Mouse (Mus musculus): ENCODE results near the gene Ptcd1. TPM values are rescaled to one million over a fixed set of nuclear protein-coding genes. Genes with fewer than 3 reads are reported as not detected.

Ptcd1 gene
- polyA plus RNA-seq, 1 experiment from 2014 or later = 13.9 TPM

DNA sequence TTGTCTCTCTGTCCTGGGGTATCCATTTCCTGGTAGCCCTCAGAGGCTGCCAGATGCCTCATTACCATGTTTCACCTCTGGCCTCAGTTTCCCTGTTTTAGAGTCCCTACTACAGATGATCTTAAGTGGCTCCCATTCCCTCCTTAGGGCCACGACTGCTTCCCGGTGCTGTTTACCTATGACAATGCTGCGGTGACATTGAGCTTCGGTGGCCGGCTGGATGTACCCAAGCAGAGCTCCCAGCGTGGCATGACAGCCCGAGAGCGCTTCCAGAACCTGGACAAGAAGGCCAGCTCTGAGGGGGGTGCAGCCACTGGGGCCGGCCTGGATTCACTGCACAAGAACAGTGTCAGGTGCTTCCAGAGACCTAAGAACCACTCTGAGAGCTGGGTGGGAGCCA lies 40.3 kb downstream of the Ptcd1 start:
- Histone ChIP-seq H3K27ac (no peak overlapping the region), H3K9me3 (no peaks in the 10 kb centered on the region), H3K4me2 (no peak overlapping the region), H3K36me3 (peaks cover 72% of the 10 kb centered on the region), H3K4me1 (no peaks in the 10 kb centered on the region), H3K4me3 (replicated peaks) (no peak overlapping the region), H3K9ac (no peak overlapping the region), H3K27me3 (replicated peaks) (no peaks in the 10 kb centered on the region)
- no peak for ATAC-seq (ENCODE audit: insufficient read depth, low FRiP score, low read depth)
- 90% methylated on average over 9 of the region's 9 CpGs for WGBS

DNA sequence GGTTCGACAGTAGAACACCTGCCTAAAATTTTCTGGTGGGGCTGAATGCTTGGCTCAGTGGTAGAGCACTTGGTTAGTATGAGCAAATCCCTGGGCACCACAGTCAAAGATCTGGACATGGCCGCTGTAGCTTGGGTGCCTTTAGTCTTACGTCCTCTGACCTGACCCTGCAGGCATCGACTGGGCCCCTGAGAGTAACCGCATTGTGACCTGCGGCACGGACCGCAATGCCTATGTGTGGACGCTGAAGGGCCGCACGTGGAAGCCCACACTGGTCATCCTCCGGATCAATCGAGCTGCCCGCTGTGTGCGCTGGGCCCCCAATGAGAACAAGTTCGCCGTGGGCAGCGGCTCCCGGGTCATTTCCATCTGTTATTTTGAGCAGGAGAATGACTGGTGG lies 43.5 kb downstream of the Ptcd1 start:
- no peak overlapping the region for H3K9ac ChIP-seq
- ATAC-seq (ENCODE audit: insufficient read depth, low FRiP score, low read depth) = no peak
- no peak overlapping the region for H3K27ac ChIP-seq
- H3K4me2 ChIP-seq = no peak overlapping the region
- peaks cover 44% of the 10 kb centered on the region for H3K36me3 ChIP-seq
- WGBS = 95% methylated on average over 19 of the region's 19 CpGs
- H3K4me1 ChIP-seq = no peaks in the 10 kb centered on the region
- no peak overlapping the region for H3K4me3 ChIP-seq (replicated peaks)
- no peaks in the 10 kb centered on the region for H3K9me3 ChIP-seq
- H3K27me3 ChIP-seq (replicated peaks) = no peaks in the 10 kb centered on the region

DNA sequence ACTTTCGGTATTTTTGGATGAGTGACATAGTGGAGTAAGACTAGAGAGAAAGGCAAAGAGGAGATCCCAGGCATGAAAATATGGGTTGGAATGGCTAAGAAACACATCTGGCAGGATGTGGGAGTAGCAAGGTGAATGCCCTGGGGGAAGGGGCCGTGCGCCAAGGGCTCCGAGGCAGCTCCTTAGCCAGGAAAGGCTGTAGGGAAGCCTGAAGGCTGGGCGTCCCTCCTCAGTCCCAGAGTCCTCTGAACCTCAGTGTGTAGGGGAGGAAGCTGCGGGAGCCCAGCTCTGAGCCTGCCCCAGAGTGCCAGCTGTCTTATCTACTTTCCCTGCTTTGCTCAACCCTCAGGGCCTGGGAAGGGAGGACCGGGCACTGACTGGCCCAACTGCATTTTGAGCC lies 46.0 kb downstream of the Ptcd1 start:
- H3K9me3 ChIP-seq = no peaks in the 10 kb centered on the region
- H3K27me3 ChIP-seq (replicated peaks) = no peaks in the 10 kb centered on the region
- H3K9ac ChIP-seq = no peak overlapping the region
- ATAC-seq (ENCODE audit: insufficient read depth, low FRiP score, low read depth) = no peak
- H3K4me1 ChIP-seq = peaks cover 13% of the 10 kb centered on the region
- H3K4me2 ChIP-seq = no peak overlapping the region
- WGBS = 62% methylated on average over 7 of the region's 7 CpGs
- H3K27ac ChIP-seq = no peak overlapping the region
- peaks cover 27% of the 10 kb centered on the region for H3K36me3 ChIP-seq
- H3K4me3 ChIP-seq (replicated peaks) = no peak overlapping the region

DNA sequence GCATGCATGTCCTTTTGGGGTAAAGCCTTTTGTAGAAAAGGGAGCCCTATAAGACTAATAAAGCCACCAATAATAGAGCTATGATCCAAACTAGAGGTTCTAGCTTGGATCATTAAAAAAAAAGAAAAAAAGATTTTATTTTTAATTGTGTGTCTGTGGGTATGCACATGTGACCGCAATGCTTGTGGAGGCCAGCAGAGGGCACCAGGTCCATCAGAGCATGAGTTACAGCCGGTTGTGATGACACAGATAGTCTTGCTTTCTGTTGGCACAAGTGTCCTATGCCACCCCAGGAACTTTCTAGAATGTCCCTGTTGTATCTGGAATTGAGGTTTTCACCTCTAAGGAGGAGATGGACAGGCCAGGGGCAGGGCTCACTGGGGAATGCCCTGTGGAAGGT lies 47.5 kb downstream of the Ptcd1 start:
- no peak overlapping the region for H3K4me2 ChIP-seq
- ATAC-seq (ENCODE audit: insufficient read depth, low FRiP score, low read depth) = no peak
- H3K4me3 ChIP-seq (replicated peaks) = no peak overlapping the region
- H3K27ac ChIP-seq = no peak overlapping the region
- H3K9ac ChIP-seq = no peak overlapping the region
- H3K36me3 ChIP-seq = peaks cover 14% of the 10 kb centered on the region
- no peaks in the 10 kb centered on the region for H3K27me3 ChIP-seq (replicated peaks)
- whole genome bisulfite sequencing = 90% methylated on average over 2 of the region's 2 CpGs
- peaks cover 20% of the 10 kb centered on the region for H3K4me1 ChIP-seq
- H3K9me3 ChIP-seq = no peaks in the 10 kb centered on the region

DNA sequence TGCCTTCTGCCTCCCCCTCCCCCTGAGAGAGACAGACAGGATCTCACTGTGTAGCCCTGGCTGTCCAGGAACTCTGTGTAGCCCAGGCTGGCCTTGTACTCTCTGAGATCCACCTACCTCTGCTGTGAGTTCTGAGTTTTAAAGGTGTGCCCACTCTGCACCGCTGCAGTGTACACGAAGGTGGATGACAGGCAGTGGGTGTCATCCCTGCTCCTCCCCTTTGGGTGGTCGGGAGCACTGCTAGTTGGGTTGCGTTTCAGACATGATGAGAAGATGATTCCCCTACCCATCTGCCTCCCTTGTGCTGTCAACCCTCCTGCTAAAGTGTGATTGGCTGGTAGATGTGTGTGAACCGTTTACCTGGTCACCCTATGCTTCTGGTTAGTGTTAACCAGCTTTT lies 48.4 kb downstream of the Ptcd1 start:
- no peak for ATAC-seq (ENCODE audit: insufficient read depth, low FRiP score, low read depth)
- Histone ChIP-seq H3K27ac (no peak overlapping the region), H3K9me3 (no peaks in the 10 kb centered on the region), H3K4me3 (replicated peaks) (no peak overlapping the region), H3K27me3 (replicated peaks) (no peaks in the 10 kb centered on the region), H3K4me1 (peaks cover 23% of the 10 kb centered on the region), H3K36me3 (0 out of 2 replicates have a peak, but pooled peaks cover 7% of the 10 kb centered on the region), H3K9ac (no peak overlapping the region), H3K4me2 (no peak overlapping the region)
- 89% methylated on average over 5 of the region's 5 CpGs for WGBS

DNA sequence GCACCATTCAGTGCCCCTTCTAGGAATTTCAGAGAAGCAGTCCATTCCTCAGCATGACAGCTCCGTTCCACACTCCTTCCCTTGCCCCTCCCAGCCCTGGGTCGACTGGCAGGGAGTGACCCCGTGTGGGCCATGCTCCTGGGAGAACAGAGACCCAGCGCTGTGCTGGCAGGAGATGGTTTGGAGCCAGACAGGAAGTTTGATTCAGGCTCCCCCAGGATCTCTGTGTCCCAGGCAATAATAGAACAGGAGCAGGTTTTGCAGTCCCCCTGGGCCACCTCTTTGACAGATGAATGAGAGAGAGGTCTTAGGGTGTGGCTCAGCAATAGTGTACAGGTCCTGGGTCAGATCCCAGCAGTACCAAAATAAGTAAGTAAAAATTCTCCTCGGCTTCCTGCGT lies 48.9 kb downstream of the Ptcd1 start:
- Histone ChIP-seq H3K36me3 (0 out of 2 replicates have a peak, but pooled peaks cover 7% of the 10 kb centered on the region), H3K9me3 (no peaks in the 10 kb centered on the region), H3K4me3 (replicated peaks) (no peak overlapping the region), H3K27me3 (replicated peaks) (no peaks in the 10 kb centered on the region), H3K9ac (no peak overlapping the region), H3K4me1 (peaks cover 23% of the 10 kb centered on the region), H3K4me2 (no peak overlapping the region), H3K27ac (no peak overlapping the region)
- WGBS = 49% methylated on average over 6 of the region's 6 CpGs
- no peak for ATAC-seq (ENCODE audit: insufficient read depth, low FRiP score, low read depth)

DNA sequence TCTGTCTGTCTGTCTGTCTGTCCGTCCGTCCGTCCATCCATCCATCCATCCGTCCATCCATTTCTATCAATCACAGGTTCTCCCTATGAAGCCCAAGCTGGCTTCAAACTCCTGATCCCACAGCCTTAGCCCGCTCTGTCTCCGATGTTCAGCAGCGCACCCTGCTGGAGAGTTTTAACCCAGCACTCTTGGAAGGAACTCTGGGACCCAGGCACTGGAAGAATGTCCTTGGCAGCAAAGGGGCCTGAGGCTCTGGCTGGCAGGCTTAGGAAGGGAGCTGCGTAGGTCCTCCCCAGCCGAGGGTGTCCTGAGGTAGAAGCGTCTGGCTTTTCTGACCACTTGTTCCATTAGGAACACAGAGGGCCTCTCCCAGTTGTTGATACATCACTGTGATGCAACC lies 50.0 kb downstream of the Ptcd1 start:
- H3K4me3 ChIP-seq (replicated peaks) = peak overlapping the region; percentile 16; the same call in 1 of the 2 replicates
- H3K4me1 ChIP-seq = peaks cover 23% of the 10 kb centered on the region
- 48% methylated on average over 10 of the region's 10 CpGs for WGBS
- H3K4me2 ChIP-seq = peak overlapping the region; percentile 41
- 0 out of 2 replicates have a peak, but pooled peaks cover under 1% of the 10 kb centered on the region for H3K36me3 ChIP-seq
- no peaks in the 10 kb centered on the region for H3K9me3 ChIP-seq
- peak overlapping the region; percentile 3; the same call in 1 of the 2 replicates for H3K9ac ChIP-seq
- ATAC-seq (ENCODE audit: insufficient read depth, low FRiP score, low read depth) = no peak
- H3K27ac ChIP-seq = peak overlapping the region; percentile 91
- no peaks in the 10 kb centered on the region for H3K27me3 ChIP-seq (replicated peaks)

DNA sequence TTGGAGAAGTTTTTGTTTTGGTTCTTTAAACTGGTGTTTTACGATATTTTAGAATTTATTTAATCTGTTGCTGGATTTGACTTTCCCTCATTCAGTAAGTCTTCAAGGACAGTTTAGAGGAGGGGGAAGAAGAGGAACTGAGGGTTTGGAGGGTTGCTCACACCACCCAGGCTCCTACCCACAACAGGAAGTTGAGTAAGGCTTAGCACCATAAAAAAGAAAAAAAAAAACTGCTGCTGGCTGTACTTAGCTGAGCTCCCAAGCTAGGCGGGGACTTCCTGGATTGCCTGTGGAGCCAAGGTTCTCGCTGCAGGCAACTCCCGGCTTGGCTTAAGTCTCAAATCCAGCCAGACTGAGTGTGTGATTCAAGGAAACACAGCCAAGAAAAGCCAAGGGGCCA lies 50.6 kb downstream of the Ptcd1 start:
- no peaks in the 10 kb centered on the region for H3K9me3 ChIP-seq

DNA sequence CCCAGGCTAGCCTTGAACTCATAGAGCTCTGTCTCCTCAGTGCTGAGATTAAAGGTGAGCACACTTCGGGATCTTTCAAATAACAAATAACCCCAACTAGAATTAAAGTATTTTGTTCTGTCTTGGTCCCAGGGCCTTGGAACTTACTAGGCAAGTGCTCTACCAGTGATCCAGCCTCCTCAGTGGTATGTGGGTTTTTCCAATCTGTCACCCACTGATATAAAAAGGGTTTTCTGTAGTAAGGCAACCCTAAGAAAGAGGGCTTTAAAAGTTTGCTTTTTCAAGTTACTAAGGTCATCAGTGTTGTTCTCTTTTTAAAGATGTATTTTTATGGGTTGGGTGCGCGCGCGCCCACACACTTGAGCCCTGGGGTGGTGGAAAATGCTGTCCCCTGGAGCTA lies 51.2 kb downstream of the Ptcd1 start:
- WGBS = 83% methylated on average over 5 of the region's 5 CpGs
- ATAC-seq (ENCODE audit: insufficient read depth, low FRiP score, low read depth) = no peak
- Histone ChIP-seq H3K4me3 (replicated peaks) (peak overlapping the region; percentile 16), H3K27me3 (replicated peaks) (no peaks in the 10 kb centered on the region), H3K36me3 (peaks cover 2% of the 10 kb centered on the region; the same call in 1 of the 2 replicates), H3K9me3 (no peaks in the 10 kb centered on the region), H3K27ac (peak overlapping the region; percentile 91), H3K4me2 (peak overlapping the region; percentile 90), H3K4me1 (peaks cover 23% of the 10 kb centered on the region), H3K9ac (0 out of 2 replicates have a peak overlapping the region, but pooled peaks have one; percentile 10)

More for the DNA sequence above, 50.6 kb downstream of the Ptcd1 start:
- H3K9ac ChIP-seq = peak overlapping the region; percentile 10; the same call in 1 of the 2 replicates
- peaks cover 23% of the 10 kb centered on the region for H3K4me1 ChIP-seq
- peak overlapping the region; percentile 41 for H3K4me2 ChIP-seq
- no peaks in the 10 kb centered on the region for H3K27me3 ChIP-seq (replicated peaks)
- peak overlapping the region; percentile 16; the same call in 1 of the 2 replicates for H3K4me3 ChIP-seq (replicated peaks)
- peak; percentile 27; the same call in 1 of the 2 replicates for ATAC-seq (ENCODE audit: insufficient read depth, low FRiP score, low read depth)
- 12% methylated on average over 4 of the region's 4 CpGs for WGBS
- no peaks in the 10 kb centered on the region for H3K36me3 ChIP-seq
- H3K27ac ChIP-seq = peak overlapping the region; percentile 91

DNA sequence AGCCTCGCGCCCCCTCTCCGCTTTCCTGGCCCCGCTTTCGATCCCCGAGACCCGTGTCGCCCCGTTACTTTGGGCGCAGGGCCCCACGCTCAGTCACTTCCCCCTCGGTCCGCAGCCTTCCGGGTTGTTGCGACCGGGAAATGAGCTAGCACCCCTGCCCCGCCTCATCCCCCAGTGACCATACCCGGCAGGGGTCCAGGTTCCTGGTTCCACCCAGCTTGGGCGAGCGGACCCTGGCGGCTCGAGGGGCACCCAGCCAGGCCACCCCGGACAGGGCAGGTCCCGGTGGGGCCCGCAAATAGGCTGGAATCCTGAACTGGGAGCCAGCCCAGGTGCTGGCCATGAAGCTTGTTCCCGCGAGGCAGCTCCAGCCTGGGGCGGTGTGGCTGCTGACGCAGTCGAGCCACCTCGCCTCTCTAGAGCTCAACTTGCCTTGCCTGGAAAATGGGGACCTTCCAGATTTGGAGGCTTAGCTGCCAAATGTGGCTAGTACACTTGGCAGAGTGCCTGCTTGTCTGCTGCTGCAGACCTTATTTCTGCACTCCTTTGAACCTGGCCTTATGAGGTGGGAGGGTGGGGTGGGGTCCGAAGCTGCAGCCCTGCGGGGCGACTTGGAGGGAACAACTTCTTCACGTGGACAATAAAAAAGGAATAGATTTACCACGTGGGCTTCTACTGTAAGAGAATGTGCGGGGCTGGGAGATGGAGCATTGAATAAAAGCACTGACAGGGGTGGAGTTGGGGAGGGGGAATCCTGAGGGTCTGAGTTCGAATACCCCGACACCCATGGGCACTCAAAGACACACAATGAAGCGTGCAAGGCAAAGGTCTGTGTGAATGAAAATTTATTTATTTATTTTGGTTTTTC lies 52.1 kb downstream of the Ptcd1 start:
- Histone ChIP-seq H3K4me1 (peaks cover 23% of the 10 kb centered on the region), H3K9me3 (no peaks in the 10 kb centered on the region), H3K4me3 (replicated peaks) (peak overlapping the region; percentile 82), H3K4me2 (peak overlapping the region; percentile 90), H3K36me3 (peaks cover 10% of the 10 kb centered on the region), H3K27me3 (replicated peaks) (no peaks in the 10 kb centered on the region), H3K27ac (peak overlapping the region; percentile 75), H3K9ac (peak overlapping the region; percentile 69)
- WGBS = 14% methylated on average over 38 of the region's 40 CpGs
- ATAC-seq (ENCODE audit: insufficient read depth, low FRiP score, low read depth) = peak; percentile 43

DNA sequence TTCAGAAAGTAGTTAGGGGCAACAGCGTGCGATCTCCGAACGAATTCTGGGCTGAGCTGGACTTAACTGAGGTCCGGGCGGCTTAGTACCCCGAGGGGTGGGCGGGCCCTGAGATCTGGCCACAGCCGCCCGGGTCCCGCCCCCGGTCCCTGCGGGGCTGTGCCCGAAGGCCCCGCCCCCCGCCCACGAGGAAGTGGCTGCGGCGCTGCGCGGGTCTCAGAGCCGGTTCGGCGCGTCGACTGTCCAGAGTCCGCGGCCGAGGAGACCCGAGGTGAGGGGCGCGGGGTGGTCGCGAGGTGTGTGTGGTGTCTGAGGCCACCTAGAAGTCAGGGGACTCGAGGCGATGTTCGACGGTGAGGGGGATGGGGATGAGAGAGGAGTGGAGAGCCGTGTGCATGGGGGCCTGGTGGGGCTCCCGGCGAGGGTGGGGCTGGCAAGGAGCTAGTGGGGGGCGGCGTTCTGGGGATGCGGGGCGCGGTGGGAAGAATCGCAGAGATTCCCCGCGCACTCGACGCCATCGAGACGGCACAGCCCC lies 52.8 kb downstream of the Ptcd1 start, which contains the start of gene Arpc1b:
Gene Arpc1b, plus strand, starts transcription at position 145 of the 535 bp plus-strand sequence.
- under 1% methylated on average over 48 of the region's 53 CpGs for WGBS
- Histone ChIP-seq H3K4me3 (replicated peaks) (peak within 1 kb of the TSS; percentile 82), H3K4me2 (peak within 1 kb of the TSS; percentile 90), H3K9me3 (no peaks in the 10 kb centered on the region), H3K27ac (peak within 1 kb of the TSS; percentile 75), H3K27me3 (replicated peaks) (no peaks in the 10 kb centered on the region), H3K9ac (peak within 1 kb of the TSS; percentile 69), H3K36me3 (peaks cover 15% of the 10 kb centered on the region), H3K4me1 (peaks cover 23% of the 10 kb centered on the region)
- peak; percentile 83 for ATAC-seq (ENCODE audit: insufficient read depth, low FRiP score, low read depth)

DNA sequence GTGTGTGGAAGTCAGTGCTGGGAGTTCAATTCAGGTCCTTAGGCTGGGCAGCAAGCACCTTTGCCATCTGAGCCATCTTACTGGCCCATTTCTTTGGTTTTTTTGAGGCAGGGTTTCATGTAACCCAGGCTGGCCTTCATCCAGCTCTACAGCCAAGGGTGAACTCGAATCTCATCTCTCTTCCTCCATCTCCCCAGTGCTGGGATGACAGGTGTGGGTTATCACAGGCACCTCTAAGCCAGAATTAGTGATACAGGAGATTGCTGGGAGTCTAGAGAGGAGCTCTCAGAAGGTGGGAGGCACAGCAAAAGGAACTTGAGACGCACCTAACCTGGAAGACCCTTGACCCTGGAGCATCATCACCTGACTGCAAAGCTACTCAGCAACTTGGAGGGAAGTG lies 53.5 kb downstream of the Ptcd1 start:
- Histone ChIP-seq H3K4me3 (replicated peaks) (peak overlapping the region; percentile 82), H3K27me3 (replicated peaks) (no peaks in the 10 kb centered on the region), H3K27ac (no peak overlapping the region), H3K4me2 (peak overlapping the region; percentile 90), H3K4me1 (peaks cover 23% of the 10 kb centered on the region), H3K9me3 (no peaks in the 10 kb centered on the region), H3K36me3 (peaks cover 20% of the 10 kb centered on the region), H3K9ac (no peak overlapping the region)
- ATAC-seq (ENCODE audit: insufficient read depth, low FRiP score, low read depth) = no peak
- 22% methylated on average over 2 of the region's 2 CpGs for WGBS

Measured in stomach, embryonic 15.5 days (tissue).